Mouse (Mus musculus): ENCODE data around the gene Rnf217. TPM values are rescaled to one million over a fixed set of nuclear protein-coding genes. Genes with fewer than 3 reads are reported as not detected.

Rnf217 gene
- 0.89 and 1.1 TPM in 2 replicates for polyA plus RNA-seq (2015; fragmentation: Nextera tagmentation; extraction: Ambion mirVana)

DNA sequence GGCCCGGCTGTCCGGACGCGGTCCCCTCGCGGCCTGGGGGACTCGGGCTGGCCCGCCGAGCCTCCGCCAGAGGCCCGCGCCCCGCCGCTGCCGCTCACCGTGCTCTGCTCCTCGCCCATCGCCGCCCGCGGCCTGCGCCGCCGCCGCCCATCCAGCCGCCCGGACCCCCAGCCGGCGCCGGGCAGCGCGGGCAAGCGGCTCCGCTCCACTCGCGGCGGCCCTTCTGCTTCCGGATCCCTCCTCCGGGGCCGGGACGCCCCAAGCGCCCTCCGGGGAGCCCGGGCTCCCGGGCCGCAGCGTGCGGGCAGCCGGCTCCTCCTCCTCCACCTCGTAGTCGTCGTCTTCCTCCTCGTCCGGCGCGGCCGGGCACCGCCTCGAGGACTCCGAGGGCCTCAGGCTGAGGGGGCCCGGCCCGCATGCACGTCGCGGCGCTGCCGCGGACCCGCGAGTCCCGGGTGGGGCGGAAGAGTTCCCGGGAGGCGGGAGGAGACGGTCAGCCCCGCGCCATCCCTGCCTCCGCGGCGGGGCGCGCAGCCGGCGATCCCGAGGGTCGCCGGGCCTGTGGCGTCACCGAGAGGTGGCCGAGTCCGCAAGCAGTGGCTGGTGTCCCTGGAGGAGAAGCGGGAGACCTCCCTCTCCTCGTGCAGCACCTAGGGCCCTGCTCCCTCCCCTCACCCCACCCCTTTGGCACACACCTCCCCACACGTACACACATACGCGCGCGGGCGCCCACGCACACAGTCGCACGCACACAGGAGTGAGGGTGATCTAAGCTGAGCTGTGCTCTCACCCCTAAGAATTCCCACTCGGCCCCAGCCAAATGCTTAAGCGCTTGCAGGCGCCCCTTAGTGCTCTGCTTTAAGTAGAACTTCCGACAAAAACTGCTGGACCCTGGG lies at the start of gene Rnf217:
Rnf217 (minus strand) TSS at position 119 of the 896 bp plus-strand sequence.
- H3K4me1 ChIP-seq (ENCODE audit: insufficient read depth, low read length): peaks cover 29% of the 10 kb centered on the region; the same call in 1 of the 2 replicates
- peak within 1 kb of the TSS; percentile 97 for H3K9ac ChIP-seq (replicated peaks; ENCODE audit: low read length)
- H3K36me3 ChIP-seq (ENCODE audit: insufficient read depth, low read length): no peaks in the 10 kb centered on the region
- peak within 1 kb of the TSS; percentile 78 for H3K4me2 ChIP-seq (replicated peaks; ENCODE audit: low read depth, low read length)
- H3K4me3 ChIP-seq (ENCODE audit: low read length): peak within 1 kb of the TSS; percentile 88
- H3K27me3 ChIP-seq (ENCODE audit: insufficient read depth, low read length): no peaks in the 10 kb centered on the region
- ATAC-seq (ENCODE audit: low FRiP score, low TSS enrichment): peak; percentile 91
- under 1% methylated on average over 70 of the region's 106 CpGs for whole genome bisulfite sequencing
- H3K9me3 ChIP-seq (ENCODE audit: low read length): no peaks in the 10 kb centered on the region
- H3K27ac ChIP-seq (ENCODE audit: low read length): peak within 1 kb of the TSS; percentile 77

DNA sequence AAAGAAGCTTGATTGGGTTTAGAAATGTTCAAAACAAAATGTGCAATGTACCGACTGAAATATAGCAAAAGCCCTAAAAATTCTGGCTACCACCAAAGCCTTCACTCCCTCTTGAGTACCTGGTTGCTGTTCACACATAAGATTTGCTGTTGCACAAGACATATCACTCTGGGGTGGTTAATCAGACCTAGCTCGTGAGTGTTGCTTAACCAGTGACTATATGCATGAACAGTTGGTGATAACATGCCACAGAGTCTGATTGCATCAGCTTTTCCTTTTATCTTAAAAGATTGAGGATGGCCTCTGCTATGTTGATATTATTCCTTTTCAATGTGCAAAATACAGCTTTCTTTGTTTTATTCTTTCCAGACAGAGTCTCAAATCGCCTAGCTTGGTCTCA lies 38.3 kb upstream of the Rnf217 start:
- H3K9ac ChIP-seq (replicated peaks; ENCODE audit: low read length): no peak overlapping the region
- WGBS: 83% methylated on average over 3 of the region's 3 CpGs
- no peaks in the 10 kb centered on the region for H3K4me1 ChIP-seq (ENCODE audit: insufficient read depth, low read length)
- H3K9me3 ChIP-seq (ENCODE audit: low read length): no peaks in the 10 kb centered on the region
- H3K4me2 ChIP-seq (replicated peaks; ENCODE audit: low read depth, low read length): no peak overlapping the region
- H3K27ac ChIP-seq (ENCODE audit: low read length): no peak overlapping the region
- no peak for ATAC-seq (ENCODE audit: low FRiP score, low TSS enrichment)
- no peak overlapping the region for H3K4me3 ChIP-seq (ENCODE audit: low read length)
- H3K27me3 ChIP-seq (ENCODE audit: insufficient read depth, low read length): no peaks in the 10 kb centered on the region
- H3K36me3 ChIP-seq (ENCODE audit: insufficient read depth, low read length): no peaks in the 10 kb centered on the region

DNA sequence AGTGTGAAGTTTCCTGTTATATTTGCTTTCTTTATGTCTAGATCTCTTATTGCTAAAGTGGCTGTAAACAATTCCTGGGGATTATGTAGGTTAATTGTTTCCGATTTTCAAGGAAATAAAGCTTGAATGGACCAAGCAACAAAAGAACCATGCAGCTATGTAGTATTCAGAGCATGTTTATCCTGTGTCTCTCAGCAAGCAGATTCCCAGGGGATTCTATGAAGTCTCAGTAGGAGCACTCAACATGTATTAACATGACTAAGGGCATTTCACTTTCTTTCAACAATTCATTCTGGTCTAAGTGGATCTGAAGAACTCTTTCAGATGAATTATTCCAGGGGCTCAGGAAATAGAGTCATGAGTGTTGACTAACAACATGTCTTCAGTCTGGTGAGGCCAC lies 37.1 kb upstream of the Rnf217 start:
- no peaks in the 10 kb centered on the region for H3K27me3 ChIP-seq (ENCODE audit: insufficient read depth, low read length)
- no peaks in the 10 kb centered on the region for H3K4me1 ChIP-seq (ENCODE audit: insufficient read depth, low read length)
- H3K36me3 ChIP-seq (ENCODE audit: insufficient read depth, low read length): no peaks in the 10 kb centered on the region
- no peak for ATAC-seq (ENCODE audit: low FRiP score, low TSS enrichment)
- 58% methylated on average over 1 of the region's 1 CpGs for WGBS
- no peak overlapping the region for H3K4me2 ChIP-seq (replicated peaks; ENCODE audit: low read depth, low read length)
- H3K4me3 ChIP-seq (ENCODE audit: low read length): no peak overlapping the region
- no peak overlapping the region for H3K27ac ChIP-seq (ENCODE audit: low read length)
- H3K9ac ChIP-seq (replicated peaks; ENCODE audit: low read length): no peak overlapping the region
- H3K9me3 ChIP-seq (ENCODE audit: low read length): no peaks in the 10 kb centered on the region

GRCm38 (mm10) chr10:31635098-31635497 lies 26.1 kb upstream of the Rnf217 start:
- no peaks in the 10 kb centered on the region for H3K27me3 ChIP-seq (ENCODE audit: insufficient read depth, low read length)
- H3K4me2 ChIP-seq (replicated peaks; ENCODE audit: low read depth, low read length): no peak overlapping the region
- H3K36me3 ChIP-seq (ENCODE audit: insufficient read depth, low read length): no peaks in the 10 kb centered on the region
- no peak for ATAC-seq (ENCODE audit: low FRiP score, low TSS enrichment)
- no peaks in the 10 kb centered on the region for H3K4me1 ChIP-seq (ENCODE audit: insufficient read depth, low read length)
- no peak overlapping the region for H3K9ac ChIP-seq (replicated peaks; ENCODE audit: low read length)
- WGBS: 87% methylated on average over 3 of the region's 3 CpGs
- H3K4me3 ChIP-seq (ENCODE audit: low read length): no peak overlapping the region
- no peak overlapping the region for H3K27ac ChIP-seq (ENCODE audit: low read length)
- H3K9me3 ChIP-seq (ENCODE audit: low read length): no peaks in the 10 kb centered on the region

DNA sequence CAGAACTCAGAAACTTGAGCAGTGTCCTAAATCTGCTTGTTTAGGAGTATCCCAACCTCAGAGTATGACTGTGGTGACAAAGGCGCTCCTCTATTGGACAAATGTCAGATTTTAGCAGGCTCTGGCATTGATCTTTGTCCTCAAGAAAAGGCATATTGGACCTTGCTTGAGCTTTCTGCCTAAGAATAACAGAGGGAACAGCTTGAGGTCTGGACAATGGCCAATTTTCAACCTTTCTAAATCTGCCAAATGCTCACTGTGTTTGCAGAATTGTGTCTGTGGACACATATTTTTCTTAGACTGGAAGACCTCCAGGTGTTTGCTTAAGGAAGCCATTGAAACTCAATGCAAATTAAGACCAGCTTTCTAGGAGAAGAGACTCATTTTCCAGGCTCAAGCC lies 23.0 kb upstream of the Rnf217 start:
- Histone ChIP-seq H3K4me2 (replicated peaks; ENCODE audit: low read depth, low read length) (no peak overlapping the region), H3K36me3 (ENCODE audit: insufficient read depth, low read length) (no peaks in the 10 kb centered on the region), H3K9me3 (ENCODE audit: low read length) (no peaks in the 10 kb centered on the region), H3K4me1 (ENCODE audit: insufficient read depth, low read length) (no peaks in the 10 kb centered on the region), H3K9ac (replicated peaks; ENCODE audit: low read length) (no peak overlapping the region), H3K27ac (ENCODE audit: low read length) (no peak overlapping the region), H3K27me3 (ENCODE audit: insufficient read depth, low read length) (no peaks in the 10 kb centered on the region), H3K4me3 (ENCODE audit: low read length) (no peak overlapping the region)
- no peak for ATAC-seq (ENCODE audit: low FRiP score, low TSS enrichment)
- WGBS: 76% methylated on average over 1 of the region's 1 CpGs

DNA sequence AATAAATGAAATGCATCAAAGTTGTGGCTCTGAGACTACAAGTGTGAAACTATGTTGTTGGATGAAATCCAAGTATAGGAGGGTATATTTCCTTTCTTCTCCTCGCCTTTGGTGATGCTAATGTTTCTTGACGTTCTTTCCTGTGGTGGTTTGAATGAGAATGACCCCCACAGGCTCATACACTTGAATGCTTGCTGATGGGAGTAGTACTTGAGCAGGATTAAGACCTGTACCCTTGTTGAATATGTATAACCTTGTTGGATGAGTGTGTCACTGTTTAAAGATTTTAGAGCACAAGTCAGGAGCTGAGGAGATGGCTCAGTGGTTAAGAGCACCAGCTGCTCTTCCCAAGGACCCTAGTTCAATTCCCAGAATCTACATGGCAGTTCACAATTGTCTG lies 6.4 kb upstream of the Rnf217 start:
- H3K4me2 ChIP-seq (replicated peaks; ENCODE audit: low read depth, low read length): no peak overlapping the region
- no peak overlapping the region for H3K9ac ChIP-seq (replicated peaks; ENCODE audit: low read length)
- no peak overlapping the region for H3K4me3 ChIP-seq (ENCODE audit: low read length)
- no peaks in the 10 kb centered on the region for H3K27me3 ChIP-seq (ENCODE audit: insufficient read depth, low read length)
- H3K36me3 ChIP-seq (ENCODE audit: insufficient read depth, low read length): no peaks in the 10 kb centered on the region
- ATAC-seq (ENCODE audit: low FRiP score, low TSS enrichment): no peak
- H3K4me1 ChIP-seq (ENCODE audit: insufficient read depth, low read length): no peaks in the 10 kb centered on the region
- 49% methylated on average over 2 of the region's 2 CpGs for WGBS
- no peak overlapping the region for H3K27ac ChIP-seq (ENCODE audit: low read length)
- no peaks in the 10 kb centered on the region for H3K9me3 ChIP-seq (ENCODE audit: low read length)

- ATAC-seq (ENCODE audit: low FRiP score, low TSS enrichment): no peak
- Histone ChIP-seq H3K4me2 (replicated peaks; ENCODE audit: low read depth, low read length) (no peak overlapping the region), H3K4me3 (ENCODE audit: low read length) (no peak overlapping the region), H3K36me3 (ENCODE audit: insufficient read depth, low read length) (no peaks in the 10 kb centered on the region), H3K27ac (ENCODE audit: low read length) (no peak overlapping the region), H3K4me1 (ENCODE audit: insufficient read depth, low read length) (peaks cover 4% of the 10 kb centered on the region; the same call in 1 of the 2 replicates), H3K27me3 (ENCODE audit: insufficient read depth, low read length) (no peaks in the 10 kb centered on the region), H3K9ac (replicated peaks; ENCODE audit: low read length) (no peak overlapping the region), H3K9me3 (ENCODE audit: low read length) (no peaks in the 10 kb centered on the region)
- 83% methylated on average over 1 of the region's 1 CpGs for WGBS
Observed at GRCm38 (mm10) chr10:31614111-31614510, 5.1 kb upstream of the Rnf217 start.

DNA sequence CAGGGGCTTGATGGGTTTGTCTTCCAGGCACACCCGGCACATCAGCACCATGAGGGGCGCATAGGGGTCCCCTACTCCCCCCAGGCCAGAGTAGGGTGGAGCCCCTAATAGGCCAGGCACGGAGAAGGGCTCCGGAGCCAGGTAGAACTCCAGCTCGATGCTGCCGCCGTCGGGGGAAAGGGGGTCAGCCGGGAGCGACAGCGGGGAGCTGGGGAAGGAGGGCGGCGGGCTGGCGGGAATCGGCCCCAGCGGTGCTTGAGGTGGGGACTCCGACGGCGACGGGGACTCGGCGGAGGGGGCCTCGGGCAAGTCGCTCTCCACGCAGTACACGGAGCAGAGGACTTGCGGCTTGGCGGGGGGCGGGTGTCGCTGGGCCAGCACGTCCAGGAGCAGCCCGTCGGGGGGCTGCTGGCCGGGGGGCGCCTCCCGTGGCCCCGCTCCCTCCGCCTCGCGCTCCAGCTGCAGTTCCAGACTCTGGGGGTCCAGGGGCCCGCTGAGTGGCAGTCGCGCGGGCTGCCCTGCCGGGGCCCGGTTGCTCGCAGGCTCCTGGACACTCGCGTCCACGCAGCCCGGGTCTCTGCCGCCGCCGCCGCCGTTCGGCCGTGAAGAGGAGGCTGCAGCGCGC lies 431 bp downstream of the Rnf217 start:
- WGBS: 0% methylated on average over 35 of the region's 60 CpGs
- no peaks in the 10 kb centered on the region for H3K9me3 ChIP-seq (ENCODE audit: low read length)
- ATAC-seq (ENCODE audit: low FRiP score, low TSS enrichment): peak; percentile 53
- no peaks in the 10 kb centered on the region for H3K36me3 ChIP-seq (ENCODE audit: insufficient read depth, low read length)
- no peaks in the 10 kb centered on the region for H3K27me3 ChIP-seq (ENCODE audit: insufficient read depth, low read length)
- H3K9ac ChIP-seq (replicated peaks; ENCODE audit: low read length): peak overlapping the region; percentile 97
- H3K4me3 ChIP-seq (ENCODE audit: low read length): peak overlapping the region; percentile 88
- H3K27ac ChIP-seq (ENCODE audit: low read length): peak overlapping the region; percentile 77
- H3K4me2 ChIP-seq (replicated peaks; ENCODE audit: low read depth, low read length): peak overlapping the region; percentile 78
- H3K4me1 ChIP-seq (ENCODE audit: insufficient read depth, low read length): peaks cover 29% of the 10 kb centered on the region; the same call in 1 of the 2 replicates

DNA sequence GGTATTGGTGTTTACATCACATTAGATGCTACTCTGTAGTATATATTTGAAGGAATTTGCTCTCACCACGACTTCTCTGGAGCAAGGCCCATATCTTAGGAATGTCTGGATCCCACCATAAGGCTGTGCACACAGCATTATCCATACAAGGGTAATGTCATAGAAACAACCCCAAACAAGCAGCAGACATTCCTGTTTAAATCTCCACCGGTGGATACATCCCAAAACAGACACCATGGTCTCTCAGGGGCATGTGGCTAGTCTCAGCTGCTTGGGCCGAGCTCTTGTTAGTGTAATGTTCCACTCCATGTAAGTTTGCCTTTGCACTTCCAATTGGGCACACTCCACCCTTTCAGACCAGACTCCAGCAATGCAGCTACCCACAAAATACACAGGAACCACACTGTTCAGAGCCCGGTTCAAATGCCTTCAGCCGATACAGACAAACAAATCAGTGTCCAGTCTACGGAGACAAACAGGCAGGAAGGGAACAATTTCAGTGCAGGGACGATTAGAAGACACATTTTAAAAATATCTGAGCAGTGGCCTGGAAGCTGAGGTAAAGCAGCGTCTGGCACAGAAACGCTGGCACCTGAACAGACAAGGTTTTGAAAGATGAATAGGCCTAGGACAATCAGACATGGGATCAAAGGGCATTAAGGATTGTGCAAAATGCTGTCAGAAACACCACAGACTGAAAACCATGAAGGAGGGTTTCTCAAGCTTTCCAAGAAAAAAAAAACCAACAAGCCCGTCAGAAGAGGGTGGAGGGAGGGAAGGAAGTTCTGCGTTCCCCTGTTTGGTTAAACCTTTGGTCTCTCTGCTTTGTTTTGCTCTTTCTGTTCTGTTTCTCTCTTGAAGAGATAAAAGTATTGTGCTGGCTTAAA lies 1.8 kb downstream of the Rnf217 start:
- Histone ChIP-seq H3K4me2 (replicated peaks; ENCODE audit: low read depth, low read length) (peak overlapping the region; percentile 78), H3K36me3 (ENCODE audit: insufficient read depth, low read length) (no peaks in the 10 kb centered on the region), H3K9ac (replicated peaks; ENCODE audit: low read length) (peak overlapping the region; percentile 58), H3K27ac (ENCODE audit: low read length) (peak overlapping the region; percentile 10; the same call in 1 of the 2 replicates), H3K27me3 (ENCODE audit: insufficient read depth, low read length) (no peaks in the 10 kb centered on the region), H3K4me1 (ENCODE audit: insufficient read depth, low read length) (peaks cover 29% of the 10 kb centered on the region; the same call in 1 of the 2 replicates), H3K4me3 (ENCODE audit: low read length) (peak overlapping the region; percentile 88), H3K9me3 (ENCODE audit: low read length) (no peaks in the 10 kb centered on the region)
- no peak for ATAC-seq (ENCODE audit: low FRiP score, low TSS enrichment)
- WGBS: 21% methylated on average over 11 of the region's 11 CpGs
